Mouse (Mus musculus) stomach, postnatal 0 days (tissue): Measurements from ENCODE around the gene Lcat. TPM values are rescaled to one million over a fixed set of nuclear protein-coding genes. Genes with fewer than 3 reads are reported as not detected.

ENCODE experiments used
- ATAC-seq: fragments of 200-750 bp; cut with Nextera tagmentation; 2 replicates; pipeline ENCODE4 v1.8.0; 2017; ENCODE audit not compliant: low FRiP score, low TSS enrichment
- DNase-seq: peaks from one replicate; pipeline ENCODE4 v3.0.0-alpha.2; 2016; ENCODE audit warnings: low spot score
- H3K27ac ChIP-seq: fragments of 300-500 bp; sonication (generic); replicated peaks from 2 replicates; pipeline ENCODE4 v1.5.1; 2014; ENCODE audit warnings: mild to moderate bottlenecking, control low read depth
- H3K27me3 ChIP-seq: fragments of 300-500 bp; sonication (generic); 2 replicates; pipeline ENCODE4 v1.6.1; 2014; ENCODE audit warnings: low read length; ENCODE audit not compliant: control insufficient read depth, insufficient read depth
- H3K36me3 ChIP-seq: fragments of 300-500 bp; sonication (generic); 2 replicates; pipeline ENCODE4 v1.6.1; 2014; ENCODE audit warnings: low read length, mixed read lengths; ENCODE audit not compliant: control insufficient read depth, insufficient read depth
- H3K4me1 ChIP-seq: fragments of 300-500 bp; sonication (generic); replicated peaks from 2 replicates; pipeline ENCODE4 v1.6.1; 2014; ENCODE audit warnings: antibody characterized with exemption; ENCODE audit not compliant: control insufficient read depth, insufficient read depth
- H3K4me2 ChIP-seq: fragments of 300-500 bp; sonication (generic); replicated peaks from 2 replicates; pipeline ENCODE4 v1.6.1; 2014; ENCODE audit warnings: low read depth, mild to moderate bottlenecking, control low read depth, moderate library complexity
- H3K4me3 ChIP-seq: fragments of 300-500 bp; sonication (generic); 2 replicates; pipeline ENCODE4 v1.5.1; 2014; ENCODE audit warnings: low read depth, low read length, control low read depth
- H3K9ac ChIP-seq: fragments of 300-500 bp; sonication (generic); 2 replicates; pipeline ENCODE4 v1.6.1; 2014; ENCODE audit warnings: mild to moderate bottlenecking, low read length, control low read depth, mixed read lengths
- H3K9me3 ChIP-seq: fragments of 300-500 bp; sonication (generic); 2 replicates; pipeline ENCODE4 v1.6.1; 2016; ENCODE audit warnings: low read length; ENCODE audit not compliant: control insufficient read depth
- CTCF ChIP-seq: IDR thresholded peaks from 2 replicates; pipeline ENCODE4 v1.5.1; 2016; ENCODE audit warnings: antibody characterized with exemption, low read depth, mild to moderate bottlenecking, moderate library complexity
- EP300 ChIP-seq: optimal IDR thresholded peaks from 2 replicates; pipeline ENCODE3; 2016; ENCODE audit warnings: antibody characterized with exemption
- WGBS: fragments of 180-500 bp; shearing (Covaris S2); extraction: QIAGEN DNeasy Blood & Tissue Kit; methylation state at CpG from one replicate; pipeline ENCODE4 v1.1.7; 2014; 5-methylcytosine and 5-hydroxymethylcytosine counted together
- polyA plus RNA-seq: library from polyadenylated mRNA; unstranded; fragments of >200 nt; fragmentation: Nextera tagmentation; extraction: Ambion mirVana; gene quantifications from 2 replicates; pipeline ENCODE4 v1.2.1, GENCODE M21; 2015

Lcat gene
- polyA plus RNA-seq, 1 experiment from 2014 or later, result 0.75 TPM

DNA sequence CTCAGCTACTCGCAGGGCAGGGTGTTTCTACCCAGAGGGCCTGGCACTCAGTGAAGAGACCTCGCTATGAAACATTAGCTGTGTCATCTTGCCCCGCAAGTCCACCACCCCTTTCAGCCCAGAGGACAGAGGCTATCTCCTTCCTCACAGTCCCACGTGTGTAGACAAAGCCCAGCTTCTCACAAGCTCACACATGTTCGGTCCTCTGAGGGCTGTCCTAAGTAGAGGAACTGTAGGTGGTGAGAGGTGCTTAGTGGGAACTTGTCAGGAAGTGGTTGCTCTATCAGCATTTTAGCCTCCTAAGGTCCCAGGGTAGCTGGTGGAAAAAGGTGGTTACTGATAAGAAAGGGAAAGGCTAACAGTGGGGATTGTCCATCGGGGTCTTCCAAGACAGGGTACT lies 8.1 kb downstream of the Lcat start:
- no peak overlapping the region for H3K4me2 ChIP-seq
- peaks cover 3% of the 10 kb centered on the region for H3K36me3 ChIP-seq
- H3K4me3 ChIP-seq, result no peak overlapping the region
- H3K27me3 ChIP-seq, result no peaks in the 10 kb centered on the region
- H3K9me3 ChIP-seq, result no peaks in the 10 kb centered on the region
- no peak for DNase-seq
- H3K4me1 ChIP-seq, result peaks cover 3% of the 10 kb centered on the region; the same call in 1 of the 2 replicates
- no peak for TF ChIP-seq EP300
- TF ChIP-seq CTCF, result no peak
- H3K27ac ChIP-seq, result no peak overlapping the region
- no peak for ATAC-seq
- WGBS, result 67% methylated on average over 6 of the region's 6 CpGs
- no peak overlapping the region for H3K9ac ChIP-seq

DNA sequence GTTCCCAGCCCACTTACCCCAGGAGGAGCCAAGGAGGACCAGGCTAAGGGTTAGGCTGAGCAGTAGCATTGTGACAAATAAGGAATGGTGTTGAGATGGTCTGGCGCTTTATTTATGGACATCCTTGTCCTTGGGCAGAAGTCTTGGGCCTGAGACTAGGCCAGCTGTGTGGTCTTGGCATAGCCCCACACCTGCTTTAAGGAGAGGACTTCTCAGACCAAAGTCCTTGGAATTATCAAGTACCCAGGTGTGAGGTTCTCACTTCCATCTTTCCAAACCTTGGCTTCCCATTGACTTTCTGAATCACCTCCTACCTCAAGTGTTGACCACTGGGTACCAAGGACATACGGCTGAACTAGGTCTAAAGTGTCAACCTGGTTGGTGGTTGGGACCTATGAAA lies 9.4 kb downstream of the Lcat start, which contains the start of gene Ctrl:
TSS of gene Ctrl (minus strand) at position 101 of the 400 bp plus-strand sequence.
- no peaks in the 10 kb centered on the region for H3K9me3 ChIP-seq
- H3K4me3 ChIP-seq, result no peak within 1 kb of the TSS
- peaks cover 3% of the 10 kb centered on the region; the same call in 1 of the 2 replicates for H3K4me1 ChIP-seq
- DNase-seq, result no peak
- ATAC-seq, result no peak
- H3K27ac ChIP-seq, result no peak within 1 kb of the TSS
- 90% methylated on average over 2 of the region's 2 CpGs for WGBS
- H3K9ac ChIP-seq, result no peak within 1 kb of the TSS
- TF ChIP-seq CTCF (no peak), EP300 (no peak)
- H3K36me3 ChIP-seq, result peaks cover 7% of the 10 kb centered on the region
- no peak within 1 kb of the TSS for H3K4me2 ChIP-seq
- no peaks in the 10 kb centered on the region for H3K27me3 ChIP-seq

DNA sequence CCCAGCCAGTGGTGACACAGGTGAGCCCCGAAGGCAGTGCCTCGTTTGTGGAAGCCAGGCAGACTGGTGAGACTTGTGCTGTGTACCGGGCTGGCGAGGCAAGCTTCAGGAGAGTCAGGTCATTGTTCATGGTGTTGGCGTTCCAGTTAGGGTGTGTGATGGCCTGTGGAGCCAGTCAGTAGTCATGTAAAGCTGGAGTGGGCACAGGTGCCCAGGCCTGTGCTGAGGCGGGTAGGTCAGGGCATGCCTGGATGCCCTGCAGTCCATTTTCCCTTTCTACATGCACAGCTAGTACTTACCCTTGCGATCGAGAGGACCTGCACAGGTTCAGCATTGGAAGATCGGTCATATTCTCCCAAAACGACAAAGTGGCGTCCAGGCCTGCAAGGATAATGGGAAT lies 10.7 kb downstream of the Lcat start:
- H3K9ac ChIP-seq, result no peak overlapping the region
- H3K27ac ChIP-seq, result no peak overlapping the region
- DNase-seq (no peak), ATAC-seq (no peak)
- peaks cover 7% of the 10 kb centered on the region for H3K36me3 ChIP-seq
- no peak overlapping the region for H3K4me3 ChIP-seq
- TF ChIP-seq EP300, result no peak
- no peak for TF ChIP-seq CTCF
- H3K27me3 ChIP-seq, result no peaks in the 10 kb centered on the region
- no peaks in the 10 kb centered on the region for H3K9me3 ChIP-seq
- 88% methylated on average over 11 of the region's 11 CpGs for WGBS
- H3K4me2 ChIP-seq, result no peak overlapping the region
- H3K4me1 ChIP-seq, result peaks cover 3% of the 10 kb centered on the region; the same call in 1 of the 2 replicates

DNA sequence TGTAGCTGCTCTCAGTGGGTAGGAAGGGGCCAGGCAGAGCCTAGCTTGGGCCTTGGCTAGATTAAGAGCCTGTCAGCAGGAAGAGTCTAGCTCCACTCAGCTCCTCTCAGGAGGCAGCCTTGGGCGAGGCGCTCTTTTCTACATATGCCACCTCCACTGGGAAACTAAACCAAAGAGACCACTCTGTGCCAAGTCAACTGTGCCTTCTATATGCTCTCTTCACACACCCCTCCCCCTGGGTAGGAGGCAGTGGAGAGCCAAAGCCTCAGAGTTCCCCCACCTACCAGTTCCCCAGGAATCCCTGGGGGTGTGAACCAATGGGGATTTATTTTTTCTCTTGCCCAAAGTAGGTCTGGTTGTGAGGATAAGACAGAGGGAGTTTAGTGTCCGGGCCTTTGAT lies 11.9 kb downstream of the Lcat start:
- no peak overlapping the region for H3K27ac ChIP-seq
- H3K4me3 ChIP-seq, result no peak overlapping the region
- WGBS, result 95% methylated on average over 3 of the region's 3 CpGs
- no peak overlapping the region for H3K4me2 ChIP-seq
- H3K27me3 ChIP-seq, result no peaks in the 10 kb centered on the region
- ATAC-seq, result no peak
- no peak overlapping the region for H3K9ac ChIP-seq
- no peak for DNase-seq
- no peaks in the 10 kb centered on the region for H3K9me3 ChIP-seq
- H3K36me3 ChIP-seq, result peaks cover 7% of the 10 kb centered on the region
- TF ChIP-seq CTCF, result no peak
- TF ChIP-seq EP300, result no peak
- H3K4me1 ChIP-seq, result no peaks in the 10 kb centered on the region

DNA sequence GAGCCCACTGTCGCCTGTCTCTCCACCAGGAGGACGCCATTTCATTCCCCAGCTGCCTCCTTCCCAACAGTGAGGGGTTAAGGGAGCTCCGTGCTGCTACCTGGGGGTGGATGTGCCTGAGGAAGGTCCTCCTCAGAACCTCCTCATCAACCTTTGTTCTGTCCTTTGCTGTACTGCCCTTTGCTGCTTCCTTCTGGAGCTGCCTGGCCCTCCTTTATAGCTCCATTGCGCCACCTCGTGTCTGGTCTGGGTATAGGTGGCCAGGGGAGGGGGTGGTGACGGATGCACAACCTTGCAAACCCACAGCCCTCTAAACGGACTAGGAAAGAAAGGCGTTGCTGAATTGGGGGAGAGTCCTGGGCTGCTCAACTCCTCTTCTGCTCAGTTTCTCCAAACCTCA lies 12.6 kb downstream of the Lcat start:
- WGBS, result 19% methylated on average over 8 of the region's 8 CpGs
- ATAC-seq, result peak; percentile 53

DNA sequence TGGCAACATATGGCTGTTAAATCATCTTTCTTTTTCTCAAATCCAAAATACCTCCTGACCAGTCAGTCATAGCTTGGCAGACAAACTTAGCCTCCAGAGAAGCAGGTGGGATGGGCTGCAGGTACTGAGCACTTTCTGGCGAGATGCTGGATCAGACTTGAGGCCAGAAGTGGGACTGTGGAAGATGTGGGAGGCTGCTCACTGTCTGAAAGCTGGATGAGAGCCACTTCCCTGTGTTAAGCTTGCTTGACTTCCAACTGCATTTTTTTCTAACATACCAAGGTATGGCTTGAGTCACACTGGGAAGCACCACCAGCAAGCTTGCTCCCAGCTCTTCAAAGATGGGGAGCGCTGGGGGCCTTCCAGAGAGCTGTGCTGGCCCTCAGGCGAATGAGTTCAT lies 18.1 kb downstream of the Lcat start:
- Histone ChIP-seq H3K36me3 (peaks cover 10% of the 10 kb centered on the region; the same call in 1 of the 2 replicates), H3K9ac (no peak overlapping the region), H3K4me1 (no peaks in the 10 kb centered on the region), H3K9me3 (no peaks in the 10 kb centered on the region), H3K27ac (no peak overlapping the region), H3K4me3 (no peak overlapping the region), H3K4me2 (no peak overlapping the region), H3K27me3 (no peaks in the 10 kb centered on the region)
- WGBS, result 70% methylated on average over 3 of the region's 3 CpGs
- ATAC-seq, result no peak
- DNase-seq, result no peak
- TF ChIP-seq CTCF (no peak), EP300 (no peak)

More for the DNA sequence above, 12.6 kb downstream of the Lcat start:
- Histone ChIP-seq H3K9ac (no peak overlapping the region), H3K27me3 (no peaks in the 10 kb centered on the region), H3K4me3 (no peak overlapping the region), H3K4me1 (no peaks in the 10 kb centered on the region), H3K36me3 (peaks cover 9% of the 10 kb centered on the region), H3K4me2 (no peak overlapping the region), H3K9me3 (no peaks in the 10 kb centered on the region), H3K27ac (no peak overlapping the region)
- peak; percentile 84 for DNase-seq
- TF ChIP-seq EP300, result no peak
- TF ChIP-seq CTCF, result peak; percentile 97
